Mouse (Mus musculus): ENCODE data around the gene Tef. TPM values are rescaled to one million over a fixed set of nuclear protein-coding genes. Genes with fewer than 3 reads are reported as not detected.

Tef gene
- polyA plus RNA-seq, 1 experiment from 2014 or later, result 30.0 TPM

DNA sequence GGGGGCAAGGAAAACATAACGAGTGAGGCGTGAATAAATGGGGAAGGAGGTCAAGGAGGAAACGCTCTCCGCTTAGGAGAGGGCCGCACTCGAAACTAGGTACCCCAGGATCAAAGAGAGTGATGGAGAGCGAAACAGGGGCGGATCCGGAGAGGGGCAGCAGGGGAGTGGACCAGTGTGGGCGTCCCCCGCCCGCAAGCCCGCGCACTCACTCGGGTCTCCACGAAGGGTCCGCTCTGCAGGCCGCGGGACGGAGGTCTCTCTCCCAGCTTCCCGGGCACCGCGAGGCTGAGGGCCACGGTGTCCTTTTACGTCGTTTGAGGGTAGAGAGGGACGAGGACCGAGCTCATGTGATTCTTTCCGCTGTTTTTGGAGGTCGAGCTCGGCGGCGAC, 55.5 kb downstream of the Tef start:
- H3K27me3 ChIP-seq, result no peaks in the 10 kb centered on the region
- H3K9me3 ChIP-seq (replicated peaks), result no peaks in the 10 kb centered on the region
- H3K4me3 ChIP-seq, result peak overlapping the region; percentile 87
- no peaks in the 10 kb centered on the region for H3K36me3 ChIP-seq
- peaks cover 18% of the 10 kb centered on the region for H3K4me1 ChIP-seq
- WGBS, result 0% methylated on average over 33 of the region's 33 CpGs
- peak overlapping the region; percentile 86 for H3K9ac ChIP-seq
- H3K4me2 ChIP-seq (replicated peaks), result peak overlapping the region; percentile 97
- no peak for ATAC-seq (ENCODE audit: low FRiP score)
- peak overlapping the region; percentile 91 for H3K27ac ChIP-seq

DNA sequence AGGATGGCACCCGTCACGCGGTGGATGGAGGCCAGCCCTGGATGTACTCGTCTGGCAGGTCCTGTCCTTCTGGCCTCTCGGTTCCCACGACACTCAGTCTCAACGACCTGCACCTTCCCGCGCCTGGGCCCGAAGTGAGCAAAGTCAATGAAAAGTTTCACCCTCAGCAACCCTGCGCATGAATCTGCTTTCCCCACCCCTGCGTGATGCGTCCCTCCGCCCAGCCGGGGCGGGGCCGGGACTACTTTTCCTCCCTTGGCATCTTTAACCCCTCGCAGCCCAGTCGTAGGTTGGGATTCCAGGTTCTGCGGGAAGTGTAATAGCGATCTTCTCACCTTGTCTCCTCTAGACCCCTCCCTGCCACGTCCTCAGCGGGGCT, 55.9 kb downstream of the Tef start:
- Histone ChIP-seq H3K4me2 (replicated peaks) (peak overlapping the region; percentile 97), H3K9ac (peak overlapping the region; percentile 86), H3K9me3 (replicated peaks) (no peaks in the 10 kb centered on the region), H3K27ac (peak overlapping the region; percentile 91), H3K36me3 (no peaks in the 10 kb centered on the region), H3K27me3 (no peaks in the 10 kb centered on the region), H3K4me1 (peaks cover 18% of the 10 kb centered on the region), H3K4me3 (peak overlapping the region; percentile 87)
- ATAC-seq (ENCODE audit: low FRiP score), result peak; percentile 32
- WGBS, result under 1% methylated on average over 23 of the region's 23 CpGs

DNA sequence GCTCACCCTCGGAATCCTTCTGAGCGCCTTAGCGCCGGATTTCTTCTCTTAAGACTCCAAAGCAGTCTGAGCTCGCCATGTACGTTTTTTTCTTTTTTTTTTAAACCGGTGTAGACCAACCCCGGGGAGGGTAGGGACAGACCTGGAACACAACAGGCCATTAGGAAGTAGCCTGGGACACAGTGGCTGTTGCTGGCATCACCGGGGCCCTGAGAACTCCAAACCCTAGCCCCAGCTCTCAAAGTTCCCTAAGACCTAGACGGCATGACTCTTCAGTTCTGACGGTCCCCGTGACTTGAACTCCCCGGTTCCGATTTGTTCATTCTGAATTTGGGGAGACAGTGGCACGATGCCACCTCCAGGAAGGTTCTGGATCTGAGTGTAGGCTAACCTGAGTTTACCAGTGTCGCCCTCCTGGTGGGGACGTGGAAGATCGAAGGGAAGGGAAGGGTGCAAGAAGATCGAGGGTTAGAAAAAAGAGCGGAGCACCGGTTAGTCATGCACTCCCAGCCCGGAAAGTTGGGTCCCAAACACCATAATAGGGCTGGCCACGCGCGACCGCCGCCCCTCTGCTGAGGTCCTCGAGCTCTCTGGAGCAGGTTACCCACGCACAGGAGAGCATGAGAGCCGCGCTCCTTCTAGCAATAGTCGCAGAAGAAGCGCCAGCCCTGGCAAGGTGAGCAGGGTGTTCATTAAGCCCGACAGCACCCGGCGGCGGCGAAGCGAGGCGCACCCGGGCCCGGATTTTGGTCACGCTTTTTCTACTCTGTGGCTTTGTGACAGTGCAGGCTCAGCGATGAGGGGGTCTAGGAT, 56.5 kb downstream of the Tef start, which contains the start of gene Tob2:
Tob2 (minus strand) TSS at position 280 of the 813 bp plus-strand sequence.
- peak within 1 kb of the TSS; percentile 91 for H3K27ac ChIP-seq
- peak within 1 kb of the TSS; percentile 87 for H3K4me3 ChIP-seq
- H3K9me3 ChIP-seq (replicated peaks), result no peaks in the 10 kb centered on the region
- peaks cover 18% of the 10 kb centered on the region for H3K4me1 ChIP-seq
- ATAC-seq (ENCODE audit: low FRiP score), result peak; percentile 3; the same call in 1 of the 2 replicates
- no peaks in the 10 kb centered on the region for H3K36me3 ChIP-seq
- H3K27me3 ChIP-seq, result no peaks in the 10 kb centered on the region
- WGBS, result under 1% methylated on average over 44 of the region's 44 CpGs
- H3K9ac ChIP-seq, result peak within 1 kb of the TSS; percentile 86
- H3K4me2 ChIP-seq (replicated peaks), result peak within 1 kb of the TSS; percentile 97

DNA sequence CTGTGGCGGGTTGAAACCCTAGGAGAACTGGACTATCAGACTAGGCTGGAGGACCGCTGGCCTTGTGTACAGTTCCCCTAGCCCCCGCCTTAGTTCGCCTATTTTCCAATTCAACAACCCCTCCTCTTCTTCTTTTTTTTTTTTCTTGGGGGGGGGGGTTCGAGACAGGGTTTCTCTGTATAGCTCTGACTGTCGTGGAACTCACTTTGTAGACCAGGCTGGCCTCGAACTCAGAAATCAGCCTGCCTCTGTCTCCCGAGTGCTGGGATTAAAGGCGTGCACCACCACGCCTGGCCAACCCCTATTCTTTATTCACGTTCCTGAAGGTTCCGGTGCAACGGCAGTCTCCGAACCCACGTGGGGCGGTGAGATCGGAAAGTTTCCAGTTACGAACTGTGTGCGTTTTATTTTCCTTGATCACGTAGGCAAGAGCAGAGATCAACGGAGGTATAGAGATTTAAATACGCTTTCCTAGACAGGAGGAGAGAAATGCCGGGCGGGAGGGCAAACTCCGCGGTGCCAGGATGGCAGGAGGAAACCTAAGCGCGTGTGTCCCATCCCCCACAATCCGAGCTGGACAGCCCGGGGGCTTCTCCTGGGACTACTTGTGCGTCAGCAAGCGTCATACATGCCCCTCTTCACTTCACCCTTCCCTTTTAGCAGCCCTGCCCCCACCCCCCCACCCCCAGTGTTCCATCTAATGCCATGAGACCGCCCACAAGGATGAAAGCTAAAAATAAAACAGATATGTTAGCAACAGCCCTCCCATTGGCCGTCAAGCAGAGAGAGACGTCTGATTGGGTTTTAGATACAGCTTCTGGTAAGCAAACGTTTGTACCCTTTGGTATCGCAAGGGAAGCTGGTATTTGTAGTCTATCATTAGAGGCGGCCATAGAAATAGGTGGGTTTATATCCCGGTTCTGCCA, 57.4 kb downstream of the Tef start:
- Histone ChIP-seq H3K4me1 (peaks cover 18% of the 10 kb centered on the region), H3K27ac (peak overlapping the region; percentile 91), H3K4me3 (peak overlapping the region; percentile 87), H3K9ac (peak overlapping the region; percentile 86), H3K4me2 (replicated peaks) (peak overlapping the region; percentile 97), H3K9me3 (replicated peaks) (no peaks in the 10 kb centered on the region), H3K27me3 (no peaks in the 10 kb centered on the region), H3K36me3 (peaks cover 6% of the 10 kb centered on the region; the same call in 1 of the 2 replicates)
- peak; percentile 79 for ATAC-seq (ENCODE audit: low FRiP score)
- WGBS, result under 1% methylated on average over 39 of the region's 39 CpGs

DNA sequence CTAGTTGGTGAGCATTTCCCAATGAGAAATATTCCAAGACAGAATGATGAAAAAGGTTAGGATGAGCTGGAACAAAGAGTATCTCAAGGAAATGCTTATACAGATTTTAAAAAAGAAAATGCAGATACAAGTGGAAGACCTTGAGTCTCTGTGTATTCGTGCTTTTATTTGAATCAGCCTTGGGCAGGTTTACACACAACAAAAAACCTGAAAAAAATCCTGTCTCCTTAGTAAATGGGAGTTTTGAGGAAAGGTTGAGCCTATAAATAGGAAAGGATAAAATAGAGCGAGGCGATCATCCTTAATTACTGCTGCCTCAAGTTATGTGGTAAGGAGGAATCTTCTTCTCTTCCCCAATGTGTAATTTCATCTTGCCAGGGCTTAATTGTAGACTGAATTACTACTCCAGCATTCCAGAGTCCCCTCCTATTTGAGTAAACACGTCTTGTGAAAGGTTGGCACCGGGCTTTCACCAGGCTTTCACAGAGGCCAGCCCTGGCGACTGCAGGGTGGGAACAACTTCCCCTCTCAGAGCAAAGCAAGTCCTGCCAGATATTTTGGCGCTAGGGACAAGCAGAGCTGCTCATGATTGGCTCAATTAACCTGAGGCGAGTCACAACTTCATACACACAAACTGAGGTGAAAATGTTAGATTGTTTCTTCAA, 58.4 kb downstream of the Tef start:
- 48% methylated on average over 8 of the region's 8 CpGs for WGBS
- peak overlapping the region; percentile 97 for H3K4me2 ChIP-seq (replicated peaks)

DNA sequence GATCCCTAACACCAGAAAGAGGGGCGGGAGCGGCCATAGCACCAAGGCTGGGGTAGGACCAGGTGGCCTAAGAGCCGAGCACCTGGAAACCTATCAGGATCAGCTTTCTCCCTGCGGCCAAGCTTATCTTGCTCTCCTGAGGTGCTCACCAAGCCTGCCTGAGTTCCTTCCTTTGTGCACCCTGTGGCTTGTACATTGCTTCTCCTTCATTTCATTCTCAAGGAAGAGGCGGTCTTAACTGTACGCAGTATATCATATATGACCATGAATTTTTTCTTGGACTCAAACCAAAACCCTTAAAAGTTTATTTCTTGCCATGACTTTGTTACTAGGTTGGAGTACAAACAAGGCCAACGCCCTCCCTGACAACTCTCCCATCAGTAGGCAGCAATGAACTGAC, 62.0 kb downstream of the Tef start:
- Histone ChIP-seq H3K27ac (no peak overlapping the region), H3K4me1 (no peaks in the 10 kb centered on the region), H3K4me3 (no peak overlapping the region), H3K9ac (no peak overlapping the region), H3K27me3 (no peaks in the 10 kb centered on the region), H3K4me2 (replicated peaks) (no peak overlapping the region), H3K36me3 (peaks cover 49% of the 10 kb centered on the region), H3K9me3 (replicated peaks) (no peaks in the 10 kb centered on the region)
- WGBS, result 96% methylated on average over 7 of the region's 7 CpGs
- no peak for ATAC-seq (ENCODE audit: low FRiP score)

More for the DNA sequence above, 58.4 kb downstream of the Tef start:
- no peaks in the 10 kb centered on the region for H3K27me3 ChIP-seq
- peak overlapping the region; percentile 7; the same call in 1 of the 2 replicates for H3K27ac ChIP-seq
- no peaks in the 10 kb centered on the region for H3K9me3 ChIP-seq (replicated peaks)
- H3K4me1 ChIP-seq, result peaks cover 15% of the 10 kb centered on the region
- peaks cover 13% of the 10 kb centered on the region for H3K36me3 ChIP-seq
- no peak for ATAC-seq (ENCODE audit: low FRiP score)
- H3K9ac ChIP-seq, result no peak overlapping the region
- no peak overlapping the region for H3K4me3 ChIP-seq

DNA sequence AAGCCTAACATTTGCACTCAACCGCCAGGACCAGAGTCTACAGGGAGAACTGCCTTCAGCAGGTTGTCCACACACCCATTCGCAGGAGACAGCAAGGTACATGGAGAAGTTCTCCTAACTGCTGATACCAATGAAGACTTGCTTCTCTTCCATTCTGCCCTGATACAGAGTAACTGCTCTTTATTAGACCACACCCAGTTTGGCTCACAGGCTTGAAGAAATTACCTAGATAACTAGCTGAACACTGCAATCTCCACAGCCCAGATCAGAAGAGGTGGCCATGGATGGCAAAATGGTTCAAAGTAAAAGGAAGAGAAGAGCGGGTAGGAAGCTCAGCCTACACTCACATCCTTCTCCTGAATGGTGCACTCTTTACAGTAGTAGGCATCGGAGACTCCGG, 67.8 kb downstream of the Tef start:
- no peak for ATAC-seq (ENCODE audit: low FRiP score)
- Histone ChIP-seq H3K27me3 (no peaks in the 10 kb centered on the region), H3K9ac (no peak overlapping the region), H3K36me3 (peaks cover 57% of the 10 kb centered on the region), H3K4me2 (replicated peaks) (no peak overlapping the region), H3K27ac (no peak overlapping the region), H3K4me3 (no peak overlapping the region), H3K9me3 (replicated peaks) (no peaks in the 10 kb centered on the region), H3K4me1 (peaks cover 23% of the 10 kb centered on the region)
- 97% methylated on average over 5 of the region's 5 CpGs for WGBS

DNA sequence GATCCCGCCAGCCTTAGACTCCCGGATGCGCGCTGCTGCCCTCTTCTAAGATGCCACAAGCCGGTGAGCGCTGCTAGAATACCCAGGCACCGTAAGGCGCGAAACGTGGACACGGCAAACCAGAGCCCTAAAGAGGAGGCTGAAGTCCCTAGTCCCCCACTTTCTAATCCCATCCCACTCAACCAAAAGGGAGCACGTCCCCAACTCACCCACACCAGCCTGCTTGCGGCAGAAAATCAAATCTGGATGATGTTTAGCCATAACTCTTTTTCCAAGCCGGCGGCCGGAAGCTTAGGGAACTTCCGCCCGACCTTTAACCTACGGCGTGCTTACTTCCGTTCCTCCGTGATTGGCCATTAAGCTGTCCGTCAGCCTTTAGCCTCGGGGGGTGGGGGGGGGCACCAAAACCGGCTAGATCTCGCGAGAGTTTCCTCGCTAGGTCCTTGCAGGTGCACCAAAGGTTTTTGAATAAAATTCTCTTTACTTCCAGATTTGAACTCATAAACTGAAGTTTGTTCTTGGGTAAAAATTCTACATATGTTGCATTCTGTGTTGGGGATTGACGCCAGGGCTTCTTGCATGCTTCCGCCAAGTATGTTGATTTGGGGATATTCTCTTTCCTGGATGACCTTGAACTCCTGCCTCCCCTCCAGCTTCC, 69.5 kb downstream of the Tef start, which contains the start of gene Phf5a:
Phf5a (minus strand) TSS at position 308 of the 658 bp plus-strand sequence.
- Histone ChIP-seq H3K27me3 (no peaks in the 10 kb centered on the region), H3K36me3 (peaks cover 40% of the 10 kb centered on the region), H3K4me3 (peak within 1 kb of the TSS; percentile 78), H3K4me2 (replicated peaks) (peak within 1 kb of the TSS; percentile 95), H3K4me1 (peaks cover 23% of the 10 kb centered on the region), H3K9ac (peak within 1 kb of the TSS; percentile 78), H3K9me3 (replicated peaks) (no peaks in the 10 kb centered on the region), H3K27ac (peak within 1 kb of the TSS; percentile 98)
- peak; percentile 88 for ATAC-seq (ENCODE audit: low FRiP score)
- WGBS, result under 1% methylated on average over 30 of the region's 30 CpGs

DNA sequence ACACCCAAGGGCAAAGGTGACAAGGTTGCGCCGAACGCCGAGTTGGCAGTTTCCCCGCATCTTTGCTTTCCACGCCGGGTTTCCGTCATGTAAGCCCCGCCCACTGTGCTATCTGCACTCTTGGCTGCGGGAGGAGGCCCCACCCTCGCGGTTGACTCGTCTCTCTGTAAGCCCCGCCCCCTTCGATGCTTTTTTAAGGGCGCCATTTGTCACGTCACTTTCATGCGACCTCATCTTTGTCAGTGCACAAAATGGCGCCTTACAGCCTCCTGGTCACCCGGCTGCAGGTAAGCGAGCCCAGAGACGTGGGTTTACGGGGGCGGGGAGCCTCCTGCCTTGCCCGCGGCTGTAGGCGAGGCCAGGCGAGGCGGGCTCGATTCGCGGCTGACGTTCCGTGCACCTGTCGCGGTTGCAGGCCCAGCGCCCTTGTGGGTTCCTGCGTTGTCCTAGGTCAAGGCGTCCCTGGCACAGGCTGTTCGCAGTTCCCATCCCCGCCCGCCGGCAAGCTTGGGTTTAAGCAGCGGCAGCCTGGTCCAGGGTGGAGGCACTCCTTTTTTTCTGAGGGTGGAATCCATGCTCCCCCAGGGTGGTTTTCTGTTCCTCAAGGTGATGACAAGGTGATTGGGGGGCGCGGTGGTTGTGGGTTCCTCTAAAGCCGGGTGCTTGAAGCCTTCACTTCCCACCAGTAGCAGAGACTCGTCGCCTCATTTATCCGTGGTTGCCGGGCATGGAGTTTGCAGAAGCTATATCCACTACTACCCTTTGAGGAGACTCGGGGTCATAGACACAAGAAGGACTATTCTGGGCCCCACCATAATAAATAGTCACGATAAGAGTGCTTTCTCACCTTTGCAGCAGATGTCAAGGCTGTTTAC, 70.3 kb downstream of the Tef start, which contains the start of gene Aco2:
Aco2 (plus strand) TSS at position 48 of the 875 bp plus-strand sequence.
- Histone ChIP-seq H3K4me1 (peaks cover 23% of the 10 kb centered on the region), H3K27me3 (no peaks in the 10 kb centered on the region), H3K27ac (peak within 1 kb of the TSS; percentile 98), H3K9ac (peak within 1 kb of the TSS; percentile 78), H3K9me3 (replicated peaks) (no peaks in the 10 kb centered on the region), H3K4me2 (replicated peaks) (peak within 1 kb of the TSS; percentile 95), H3K4me3 (peak within 1 kb of the TSS; percentile 78), H3K36me3 (peaks cover 32% of the 10 kb centered on the region)
- WGBS, result under 1% methylated on average over 53 of the region's 53 CpGs
- ATAC-seq (ENCODE audit: low FRiP score), result peak; percentile 87

Data from hindbrain, embryonic 12.5 days (tissue).